Mouse (Mus musculus): ENCODE measurements around the gene C1qa.

- no peak for TF ChIP-seq CTCF (conservative IDR thresholded peaks at IDR 0.05; ENCODE audit: insufficient read depth, insufficient read length, low read depth, low read length)
- TF ChIP-seq POLR2A (IDR thresholded peaks at IDR 0.05; ENCODE audit: low read depth, low read length), result no peak
Observed at GRCm38 (mm10) chr4:136891115-136891514, 7.5 kb downstream of the C1qa start.

Data from kidney, adult 2 months (tissue).